Mouse (Mus musculus) embryonic fibroblast, embryonic 13.5 days (primary cell): ENCODE results near the gene Atxn7l3.

Experiments
- CTCF ChIP-seq: IDR thresholded peaks from 2 replicates; pipeline ENCODE4 v1.5.1; 2011; ENCODE audit warnings: mild to moderate bottlenecking, control low read depth, low read length, moderate library complexity, borderline replicate concordance; ENCODE audit not compliant: insufficient read depth
- POLR2A ChIP-seq: IDR thresholded peaks from 2 replicates; pipeline ENCODE4 v1.6.1; 2011; ENCODE audit warnings: low read depth, mild to moderate bottlenecking, control low read depth, low read length, moderate library complexity

DNA sequence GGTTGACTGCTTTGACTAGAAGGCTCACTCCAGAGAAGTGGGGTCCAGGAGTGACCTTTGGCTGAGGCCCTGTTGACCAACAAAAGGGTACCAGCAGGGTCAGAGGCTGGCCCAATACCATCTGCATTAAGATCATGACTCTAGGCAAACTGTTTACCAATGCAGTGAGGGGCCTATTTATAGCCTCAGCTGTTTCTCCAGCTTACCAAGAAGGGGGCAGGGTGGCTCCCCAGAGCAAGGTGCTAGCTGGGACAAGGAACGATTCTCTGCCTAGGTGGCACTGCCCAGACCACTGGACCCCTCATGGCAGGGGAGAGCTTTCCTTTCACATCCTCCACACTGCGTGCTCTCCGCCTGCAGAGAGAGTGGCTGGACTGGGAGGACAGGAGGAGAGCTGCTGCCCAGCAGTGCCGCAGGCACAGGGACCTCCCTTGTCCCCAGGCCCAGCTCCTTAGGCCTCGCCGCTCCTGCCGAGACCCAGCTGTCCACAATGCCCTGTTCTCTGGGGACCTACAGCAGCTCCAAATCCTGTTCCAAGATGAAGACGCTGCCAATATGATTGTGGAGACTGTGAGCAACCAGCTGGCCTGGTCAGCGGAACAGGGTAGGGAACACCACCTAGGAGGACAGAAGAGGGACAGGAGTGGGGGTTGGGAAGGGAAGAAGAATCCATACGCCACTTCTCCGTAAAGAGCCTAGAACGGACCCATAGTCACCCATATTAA is 27.7 kb downstream of the Atxn7l3 start, which contains the start of gene Asb16:
- TF ChIP-seq CTCF (no peak), POLR2A (no peak)
